Mouse (Mus musculus) embryonic fibroblast, embryonic 13.5 days (primary cell): ENCODE data around the gene Gsk3b.
"Not testable (repeated sequence)": the region's sequence is repeated elsewhere in the genome, so short reads cannot be mapped to it uniquely, and the experiment has no call there.

ENCODE experiments used
- CTCF ChIP-seq: IDR thresholded peaks from 2 replicates; pipeline ENCODE4 v1.5.1; 2011; ENCODE audit warnings: mild to moderate bottlenecking, control low read depth, low read length, moderate library complexity, borderline replicate concordance; ENCODE audit not compliant: insufficient read depth
- POLR2A ChIP-seq: IDR thresholded peaks from 2 replicates; pipeline ENCODE4 v1.6.1; 2011; ENCODE audit warnings: low read depth, mild to moderate bottlenecking, control low read depth, low read length, moderate library complexity

DNA sequence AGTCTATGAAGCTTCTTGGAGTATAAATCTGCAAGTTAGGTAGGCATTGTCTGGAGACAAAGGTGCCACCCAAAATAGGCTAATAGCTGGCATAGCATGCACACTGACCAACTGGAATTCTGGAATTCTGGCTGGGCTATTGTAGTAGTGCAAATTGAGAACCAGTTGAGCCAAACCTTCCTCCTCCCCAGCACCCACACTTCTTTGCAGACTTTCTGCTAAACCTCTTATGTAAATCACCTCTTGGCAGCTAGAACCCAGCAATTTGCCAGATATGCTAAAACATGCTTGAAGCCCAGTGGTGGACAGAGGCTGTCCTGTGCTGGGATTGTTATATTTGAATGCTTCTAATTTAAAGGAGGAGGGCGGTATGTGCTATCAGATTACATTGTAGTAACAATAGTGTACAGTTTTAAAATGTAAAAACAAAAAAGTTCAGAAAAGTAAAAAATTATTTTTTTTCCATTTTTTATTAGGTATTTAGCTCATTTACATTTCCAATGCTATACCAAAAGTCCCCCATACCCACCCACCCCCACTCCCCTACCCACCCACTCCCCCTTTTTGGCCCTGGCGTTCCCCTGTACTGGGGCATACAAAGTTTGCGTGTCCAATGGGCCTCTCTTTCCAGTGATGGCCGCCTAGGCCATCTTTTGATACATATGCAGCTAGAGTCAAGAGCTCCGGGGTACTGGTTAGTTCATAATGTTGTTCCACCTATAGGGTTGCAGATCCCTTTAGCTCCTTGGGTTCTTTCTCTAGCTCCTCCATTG is 14.8 kb upstream of the Gsk3b start:
- TF ChIP-seq POLR2A, CTCF: not testable (repeated sequence)
